Mouse (Mus musculus) CD4-positive, CD25-positive, alpha-beta regulatory T cell, adult 2 months (primary cell): ENCODE results near the gene Wdr81.

Experiments used
- DNase-seq: peaks from one replicate; pipeline ENCODE4 v3.0.0-alpha.2; 2012; ENCODE audit warnings: low read depth, low spot score

Wdr81 gene

GRCm38 (mm10) chr11:75453991-75454930 lies at the start of gene Wdr81:
Wdr81 (minus strand) TSS chr11:75454717.
- DNase-seq: peak; percentile 92

- no peak for DNase-seq
Observed at GRCm38 (mm10) chr11:75498126-75498525, 43.6 kb upstream of the Wdr81 start.

GRCm38 (mm10) chr11:75494296-75495049 lies 40.0 kb upstream of the Wdr81 start:
- no peak for DNase-seq

GRCm38 (mm10) chr11:75487496-75487895 lies 33.0 kb upstream of the Wdr81 start:
- no peak for DNase-seq

- peak; percentile 97 for DNase-seq
Observed at GRCm38 (mm10) chr11:75486601-75487285, 32.2 kb upstream of the Wdr81 start, which contains the start of gene Prpf8. Prpf8 (plus strand) TSS chr11:75486816.

GRCm38 (mm10) chr11:75486192-75486591 lies 31.7 kb upstream of the Wdr81 start:
- DNase-seq: no peak

- DNase-seq: no peak
Observed at GRCm38 (mm10) chr11:75473376-75473775, 18.9 kb upstream of the Wdr81 start.

- peak; percentile 63 for DNase-seq
Observed at GRCm38 (mm10) chr11:75472469-75473081, 18.1 kb upstream of the Wdr81 start.

GRCm38 (mm10) chr11:75470675-75471074 lies 16.2 kb upstream of the Wdr81 start:
- DNase-seq: no peak

GRCm38 (mm10) chr11:75469261-75469660 lies 14.7 kb upstream of the Wdr81 start:
- no peak for DNase-seq

GRCm38 (mm10) chr11:75468410-75468809 lies 13.9 kb upstream of the Wdr81 start:
- DNase-seq: no peak

- peak; percentile 45 for DNase-seq
Observed at GRCm38 (mm10) chr11:75467512-75468215, 13.1 kb upstream of the Wdr81 start.

- DNase-seq: peak; percentile 44
Observed at GRCm38 (mm10) chr11:75466731-75467505, 12.4 kb upstream of the Wdr81 start.

GRCm38 (mm10) chr11:75465051-75465450 lies 10.5 kb upstream of the Wdr81 start:
- DNase-seq: no peak

GRCm38 (mm10) chr11:75464417-75464816 lies 9.9 kb upstream of the Wdr81 start:
- no peak for DNase-seq

- DNase-seq: no peak
Observed at GRCm38 (mm10) chr11:75463624-75464023, 9.1 kb upstream of the Wdr81 start.

- DNase-seq: peak; percentile 44
Observed at GRCm38 (mm10) chr11:75462865-75463336, 8.4 kb upstream of the Wdr81 start.

- DNase-seq: peak; percentile 61
Observed at GRCm38 (mm10) chr11:75462253-75462783, 7.8 kb upstream of the Wdr81 start.

- no peak for DNase-seq
Observed at GRCm38 (mm10) chr11:75461743-75462252, 7.3 kb upstream of the Wdr81 start.
